Mouse (Mus musculus) macrophage (primary cell): ENCODE data around the gene Tdp1. TPM values are rescaled to one million over a fixed set of nuclear protein-coding genes. Genes with fewer than 3 reads are reported as not detected.

Experiments
- H3K27ac ChIP-seq: fragments of 350-480 bp; formaldehyde crosslinking; 2 replicates; pipeline ENCODE4 v1.9.0; 2021
- H3K36me3 ChIP-seq: fragments of 350-480 bp; formaldehyde crosslinking; 2 replicates; pipeline ENCODE4 v1.9.0; 2021; ENCODE audit errors: inconsistent target
- H3K4me3 ChIP-seq: fragments of 350-480 bp; formaldehyde crosslinking; 2 replicates; pipeline ENCODE4 v1.9.0; 2021; ENCODE audit errors: inconsistent target
- H3K79me2 ChIP-seq: fragments of 350-480 bp; formaldehyde crosslinking; 2 replicates; pipeline ENCODE4 v1.9.0; 2021; ENCODE audit errors: inconsistent target
- WGBS: methylation state at CpG from one replicate; pipeline ENCODE4 v1.1.7; 2026; ENCODE audit warnings: inconsistent platforms; ENCODE audit not compliant: missing documents; 5-methylcytosine and 5-hydroxymethylcytosine counted together
- polyA plus RNA-seq: library from polyadenylated mRNA; stranded (reverse); fragments of 250-400 nt; gene quantifications from 3 replicates; pipeline ENCODE4 v1.2.4, GENCODE M21; 2018; ENCODE audit warnings: inconsistent platforms

Tdp1 gene
- polyA plus RNA-seq, 1 experiment from 2014 or later: 8.4 TPM

GRCm38 (mm10) chr12:99868821-99869220 is 15.5 kb upstream of the Tdp1 start:
- Histone ChIP-seq H3K79me2 (no peaks in the 10 kb centered on the region), H3K4me3 (no peak overlapping the region), H3K27ac (no peak overlapping the region), H3K36me3 (no peaks in the 10 kb centered on the region)
- 100% methylated on average over 1 of the region's 1 CpGs for WGBS

- Histone ChIP-seq H3K79me2 (no peaks in the 10 kb centered on the region), H3K4me3 (no peak overlapping the region), H3K27ac (no peak overlapping the region), H3K36me3 (no peaks in the 10 kb centered on the region)
- 93% methylated on average over 3 of the region's 3 CpGs for WGBS
Measured at GRCm38 (mm10) chr12:99873443-99873842, 10.9 kb upstream of the Tdp1 start.

- Histone ChIP-seq H3K27ac (peak overlapping the region; percentile 68), H3K4me3 (peak overlapping the region; percentile 3; the same call in 1 of the 2 replicates), H3K36me3 (no peaks in the 10 kb centered on the region), H3K79me2 (no peaks in the 10 kb centered on the region)
- 3% methylated on average over 5 of the region's 6 CpGs for WGBS
Measured at GRCm38 (mm10) chr12:99874609-99875008, 9.7 kb upstream of the Tdp1 start.

GRCm38 (mm10) chr12:99883000-99883712 is 1.2 kb upstream of the Tdp1 start:
- WGBS: under 1% methylated on average over 38 of the region's 38 CpGs
- H3K27ac ChIP-seq: peak overlapping the region; percentile 78

GRCm38 (mm10) chr12:99883713-99884105 is 608 bp upstream of the Tdp1 start:
- WGBS: 0% methylated on average over 11 of the region's 11 CpGs

More at GRCm38 (mm10) chr12:99883000-99883712, 1.2 kb upstream of the Tdp1 start:
- Histone ChIP-seq H3K79me2 (no peaks in the 10 kb centered on the region; the same call in 1 of the 2 replicates), H3K36me3 (no peaks in the 10 kb centered on the region), H3K4me3 (peak overlapping the region; percentile 80)

GRCm38 (mm10) chr12:99885282-99885901 is 1.1 kb downstream of the Tdp1 start:
- Histone ChIP-seq H3K79me2 (no peaks in the 10 kb centered on the region; the same call in 1 of the 2 replicates), H3K4me3 (peak overlapping the region; percentile 63), H3K27ac (no peak overlapping the region), H3K36me3 (no peaks in the 10 kb centered on the region)
- WGBS: 58% methylated on average over 8 of the region's 8 CpGs

More at GRCm38 (mm10) chr12:99883713-99884105, 608 bp upstream of the Tdp1 start:
- H3K36me3 ChIP-seq: no peaks in the 10 kb centered on the region
- H3K4me3 ChIP-seq: peak overlapping the region; percentile 80
- peak overlapping the region; percentile 78 for H3K27ac ChIP-seq
- no peaks in the 10 kb centered on the region; the same call in 1 of the 2 replicates for H3K79me2 ChIP-seq

GRCm38 (mm10) chr12:99897846-99898245 is 13.5 kb downstream of the Tdp1 start:
- WGBS: 98% methylated on average over 4 of the region's 4 CpGs
- Histone ChIP-seq H3K36me3 (peaks cover 3% of the 10 kb centered on the region; the same call in 1 of the 2 replicates), H3K4me3 (no peak overlapping the region)

GRCm38 (mm10) chr12:99898248-99898870 is 14.0 kb downstream of the Tdp1 start:
- WGBS: 97% methylated on average over 16 of the region's 16 CpGs
- Histone ChIP-seq H3K4me3 (no peak overlapping the region), H3K27ac (no peak overlapping the region), H3K79me2 (no peaks in the 10 kb centered on the region), H3K36me3 (peaks cover 3% of the 10 kb centered on the region; the same call in 1 of the 2 replicates)

More at GRCm38 (mm10) chr12:99897846-99898245, 13.5 kb downstream of the Tdp1 start:
- no peaks in the 10 kb centered on the region for H3K79me2 ChIP-seq
- no peak overlapping the region for H3K27ac ChIP-seq

- H3K4me3 ChIP-seq: no peak overlapping the region
- no peaks in the 10 kb centered on the region for H3K79me2 ChIP-seq
- WGBS: 80% methylated on average over 1 of the region's 3 CpGs
- peaks cover 3% of the 10 kb centered on the region; the same call in 1 of the 2 replicates for H3K36me3 ChIP-seq
- no peak overlapping the region for H3K27ac ChIP-seq
Measured at GRCm38 (mm10) chr12:99899991-99900390, 15.7 kb downstream of the Tdp1 start.

- Histone ChIP-seq H3K36me3 (no peaks in the 10 kb centered on the region), H3K4me3 (no peak overlapping the region), H3K79me2 (no peaks in the 10 kb centered on the region), H3K27ac (peak overlapping the region; percentile 82)
- WGBS: 56% methylated on average over 8 of the region's 8 CpGs
Measured at GRCm38 (mm10) chr12:99901973-99902866, 17.9 kb downstream of the Tdp1 start.

- WGBS: 32% methylated on average over 4 of the region's 4 CpGs
- H3K36me3 ChIP-seq: no peaks in the 10 kb centered on the region
- H3K27ac ChIP-seq: peak overlapping the region; percentile 82
- H3K79me2 ChIP-seq: no peaks in the 10 kb centered on the region
- no peak overlapping the region for H3K4me3 ChIP-seq
Measured at GRCm38 (mm10) chr12:99902867-99903370, 18.6 kb downstream of the Tdp1 start.

GRCm38 (mm10) chr12:99904537-99904936 is 20.2 kb downstream of the Tdp1 start:
- Histone ChIP-seq H3K36me3 (no peaks in the 10 kb centered on the region), H3K79me2 (no peaks in the 10 kb centered on the region), H3K4me3 (no peak overlapping the region), H3K27ac (no peak overlapping the region)
- WGBS: 97% methylated on average over 5 of the region's 5 CpGs

- Histone ChIP-seq H3K79me2 (no peaks in the 10 kb centered on the region), H3K4me3 (no peak overlapping the region), H3K36me3 (no peaks in the 10 kb centered on the region), H3K27ac (no peak overlapping the region)
- 86% methylated on average over 12 of the region's 12 CpGs for WGBS
Measured at GRCm38 (mm10) chr12:99911466-99911865, 27.1 kb downstream of the Tdp1 start.
